Mouse (Mus musculus) MEL (cell line): ENCODE data around the gene Elmsan1. TPM values are rescaled to one million over a fixed set of nuclear protein-coding genes. Genes with fewer than 3 reads are reported as not detected.
"Not testable (repeated sequence)": the region's sequence is repeated elsewhere in the genome, so short reads cannot be mapped to it uniquely, and the experiment has no call there.

Experiments
- DNase-seq: peaks from one replicate; pipeline ENCODE4 v3.0.0; 2011; ENCODE audit warnings: low read depth, low spot score
- H3K27ac ChIP-seq: 2 replicates; pipeline ENCODE4 v1.5.1; 2012; ENCODE audit warnings: low read depth, mild to moderate bottlenecking, control low read depth, low read length, moderate library complexity; ENCODE audit not compliant: control insufficient read depth
- H3K27me3 ChIP-seq, 2 experiments: fragments of 150-350 bp in 1 of 2; sonication (generic) in 1 of 2; 2 replicates each; pipeline ENCODE4 v1.6.1; 2012; ENCODE audit warnings: low read length in 2 of 2, mild to moderate bottlenecking in 2 of 2, improper control_type of control experiment in 1 of 2, moderate library complexity in 1 of 2; ENCODE audit not compliant: insufficient read depth in 2 of 2, control insufficient read depth in 1 of 2
- H3K36me3 ChIP-seq, 2 experiments: 2 replicates each; pipeline ENCODE4 v1.6.1; 2012 to 2014; ENCODE audit warnings: low read length in 2 of 2, improper control_type of control experiment in 1 of 2, inconsistent platforms in 1 of 2, mild to moderate bottlenecking in 1 of 2; ENCODE audit not compliant: insufficient read depth in 2 of 2, control insufficient read depth in 1 of 2
- H3K4me1 ChIP-seq, 2 experiments: fragments of 150-350 bp in 1 of 2; sonication (generic) in 1 of 2; 2 replicates each; pipeline ENCODE4 v1.6.1; 2012; ENCODE audit warnings: low read length in 2 of 2, improper control_type of control experiment in 1 of 2, mild to moderate bottlenecking in 1 of 2; ENCODE audit not compliant: insufficient read depth in 2 of 2, control insufficient read depth in 1 of 2
- H3K4me3 ChIP-seq, 2 experiments: fragments of 150-350 bp in 1 of 2; sonication (generic) in 1 of 2; 2 replicates each; pipeline ENCODE4 v1.5.1; 2012; ENCODE audit warnings: low read depth in 2 of 2, low read length in 2 of 2, mild to moderate bottlenecking in 2 of 2, moderate library complexity in 2 of 2, control low read depth in 1 of 2, improper control_type of control experiment in 1 of 2; ENCODE audit not compliant: control insufficient read depth in 1 of 2, insufficient read depth in 1 of 2
- H3K79me2 ChIP-seq: 2 replicates; pipeline ENCODE4 v1.6.1; 2012; ENCODE audit warnings: mild to moderate bottlenecking, low read length, moderate library complexity; ENCODE audit not compliant: control insufficient read depth, poor library complexity, insufficient read depth
- H3K9ac ChIP-seq: 2 replicates; pipeline ENCODE4 v1.6.1; 2012; ENCODE audit warnings: low read depth, mild to moderate bottlenecking, control low read depth, low read length, moderate library complexity; ENCODE audit not compliant: control insufficient read depth, poor library complexity, severe bottlenecking
- H3K9me3 ChIP-seq: fragments of 150-350 bp; sonication (generic); replicated peaks from 2 replicates; pipeline ENCODE4 v1.6.1; 2012; ENCODE audit warnings: mild to moderate bottlenecking, low read length, improper control_type of control experiment, moderate library complexity; ENCODE audit not compliant: insufficient read depth
- BHLHE40 ChIP-seq: IDR thresholded peaks from 2 replicates; pipeline ENCODE4 v1.6.1; 2012; ENCODE audit warnings: low read depth, mild to moderate bottlenecking, inconsistent platforms, low read length, improper control_type of control experiment, borderline replicate concordance
- CHD2 ChIP-seq: IDR thresholded peaks from 2 replicates; pipeline ENCODE4 v1.6.1; 2011; ENCODE audit warnings: low read length, improper control_type of control experiment
- ETS1 ChIP-seq: IDR thresholded peaks from 2 replicates; pipeline ENCODE4 v1.6.1; 2012; ENCODE audit warnings: low read depth, mild to moderate bottlenecking, inconsistent platforms, low read length, improper control_type of control experiment, moderate library complexity
- GATA1 ChIP-seq: IDR thresholded peaks from 2 replicates; pipeline ENCODE4 v1.6.1; 2011; ENCODE audit warnings: low read depth, low read length, improper control_type of control experiment
- KAT2A ChIP-seq: conservative IDR thresholded peaks from 2 replicates; pipeline ENCODE4 v1.6.1; 2012; ENCODE audit warnings: low read depth, low read length, improper control_type of control experiment, inconsistent platforms
- MEF2A ChIP-seq: IDR thresholded peaks from 2 replicates; pipeline ENCODE4 v1.6.1; 2014; ENCODE audit warnings: low read depth, mild to moderate bottlenecking, inconsistent platforms, low read length, improper control_type of control experiment; ENCODE audit not compliant: poor library complexity, insufficient replicate concordance, severe bottlenecking; ENCODE audit errors: extremely low read depth
- MYC ChIP-seq: IDR thresholded peaks from 2 replicates; pipeline ENCODE4 v1.6.1; 2011; ENCODE audit warnings: low read depth, mild to moderate bottlenecking, low read length, improper control_type of control experiment, moderate library complexity
- NELFE ChIP-seq: IDR thresholded peaks from 2 replicates; pipeline ENCODE4 v1.6.1; 2011; ENCODE audit warnings: low read depth, low read length, improper control_type of control experiment
- POLR2A ChIP-seq, 2 experiments: IDR thresholded peaks; 2 replicates each; pipeline ENCODE4 v1.6.1; 2011 to 2012; ENCODE audit warnings: low read length in 2 of 2, mild to moderate bottlenecking in 2 of 2, control low read depth in 1 of 2, improper control_type of control experiment in 1 of 2, low read depth in 1 of 2, moderate library complexity in 1 of 2; ENCODE audit not compliant: control insufficient read depth in 1 of 2, insufficient read depth in 1 of 2, poor library complexity in 1 of 2
- RCOR1 ChIP-seq: IDR thresholded peaks from 2 replicates; pipeline ENCODE4 v1.6.1; 2012; ENCODE audit warnings: low read depth, mild to moderate bottlenecking, inconsistent platforms, low read length, improper control_type of control experiment
- SMC3 ChIP-seq: IDR thresholded peaks from 2 replicates; pipeline ENCODE4 v1.6.1; 2011; ENCODE audit warnings: low read depth, low read length, improper control_type of control experiment
- TAL1 ChIP-seq: IDR thresholded peaks from 2 replicates; pipeline ENCODE4 v1.6.1; 2012; ENCODE audit warnings: mild to moderate bottlenecking, inconsistent platforms, low read length, moderate library complexity, mixed read lengths
- TBP ChIP-seq: IDR thresholded peaks from 2 replicates; pipeline ENCODE4 v1.8.0; 2011; ENCODE audit warnings: low read depth, low read length, improper control_type of control experiment
- TCF12 ChIP-seq: IDR thresholded peaks from 2 replicates; pipeline ENCODE4 v1.6.1; 2014; ENCODE audit warnings: low read depth, mild to moderate bottlenecking, inconsistent platforms, low read length, improper control_type of control experiment, moderate library complexity
- USF2 ChIP-seq, 2 experiments: IDR thresholded peaks; 2 replicates each; pipeline ENCODE4 v1.6.1; 2011 to 2012; ENCODE audit warnings: improper control_type of control experiment in 2 of 2, low read length in 2 of 2, borderline replicate concordance in 1 of 2, inconsistent platforms in 1 of 2, low read depth in 1 of 2, mild to moderate bottlenecking in 1 of 2; ENCODE audit not compliant: insufficient read depth in 1 of 2
- ZC3H11A ChIP-seq: IDR thresholded peaks from 2 replicates; pipeline ENCODE4 v1.6.1; 2012; ENCODE audit warnings: low read depth, mild to moderate bottlenecking, inconsistent platforms, low read length, improper control_type of control experiment
- ZKSCAN1 ChIP-seq: IDR thresholded peaks from 2 replicates; pipeline ENCODE4 v1.6.1; 2012; ENCODE audit warnings: low read depth, mild to moderate bottlenecking, inconsistent platforms, low read length, improper control_type of control experiment, moderate library complexity
- ZMIZ1 ChIP-seq: IDR thresholded peaks from 2 replicates; pipeline ENCODE4 v1.6.1; 2012; ENCODE audit warnings: low read depth, mild to moderate bottlenecking, inconsistent platforms, low read length, improper control_type of control experiment, moderate library complexity
- polyA plus RNA-seq, 2 experiments: library from polyadenylated mRNA; stranded (reverse) in 1 of 2; unstranded in 1 of 2; fragments of >175 nt in 1 of 2; fragments of >200 nt in 1 of 2; gene quantifications; 2 replicates each; pipeline versions ENCODE4 v1.2.1 to v1.2.4; 2012; ENCODE audit warnings: low replicate concordance in 2 of 2, low read depth in 1 of 2; ENCODE audit not compliant: insufficient read length in 2 of 2, insufficient read depth in 1 of 2, missing spikeins in 1 of 2
- total RNA-seq: library from RNA; depleted of rRNA; stranded (reverse); fragments of 300-350 nt; gene quantifications from 2 replicates; pipeline ENCODE4 v1.2.3, GENCODE M21; 2012

Gene Elmsan1
- total and polyA plus RNA-seq, 3 experiments: 7.7 to 25.3 TPM; not detected in 1

DNA sequence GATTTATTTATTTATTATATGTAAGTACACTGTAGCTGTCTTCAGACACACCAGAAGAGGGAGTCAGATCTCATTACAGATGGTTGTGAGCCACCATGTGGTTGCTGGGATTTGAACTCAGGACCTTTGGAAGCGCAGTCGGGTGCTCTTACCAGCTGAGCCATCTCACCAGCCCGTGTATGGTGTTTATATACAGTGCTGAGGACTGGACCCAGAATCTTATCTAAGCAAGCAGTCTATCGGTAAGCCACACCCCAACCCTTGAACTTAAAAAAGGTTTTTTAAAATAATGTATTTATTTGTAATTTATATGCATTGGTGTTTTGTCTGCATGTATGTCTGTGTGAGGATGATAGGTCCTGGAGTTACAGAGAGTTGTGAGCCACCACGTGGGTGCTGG lies 18.4 kb upstream of the Elmsan1 start:
- H3K27ac ChIP-seq, H3K36me3 ChIP-seq, H3K27me3 ChIP-seq, H3K9ac ChIP-seq, H3K9me3 ChIP-seq, H3K79me2 ChIP-seq, H3K4me3 ChIP-seq, H3K4me1 ChIP-seq: not testable (repeated sequence)
- peak; percentile 96 for TF ChIP-seq TBP
- 0 out of 2 replicates have a peak, but pooled peaks have one; percentile 3 for TF ChIP-seq GATA1
- peak; percentile 48 for DNase-seq

DNA sequence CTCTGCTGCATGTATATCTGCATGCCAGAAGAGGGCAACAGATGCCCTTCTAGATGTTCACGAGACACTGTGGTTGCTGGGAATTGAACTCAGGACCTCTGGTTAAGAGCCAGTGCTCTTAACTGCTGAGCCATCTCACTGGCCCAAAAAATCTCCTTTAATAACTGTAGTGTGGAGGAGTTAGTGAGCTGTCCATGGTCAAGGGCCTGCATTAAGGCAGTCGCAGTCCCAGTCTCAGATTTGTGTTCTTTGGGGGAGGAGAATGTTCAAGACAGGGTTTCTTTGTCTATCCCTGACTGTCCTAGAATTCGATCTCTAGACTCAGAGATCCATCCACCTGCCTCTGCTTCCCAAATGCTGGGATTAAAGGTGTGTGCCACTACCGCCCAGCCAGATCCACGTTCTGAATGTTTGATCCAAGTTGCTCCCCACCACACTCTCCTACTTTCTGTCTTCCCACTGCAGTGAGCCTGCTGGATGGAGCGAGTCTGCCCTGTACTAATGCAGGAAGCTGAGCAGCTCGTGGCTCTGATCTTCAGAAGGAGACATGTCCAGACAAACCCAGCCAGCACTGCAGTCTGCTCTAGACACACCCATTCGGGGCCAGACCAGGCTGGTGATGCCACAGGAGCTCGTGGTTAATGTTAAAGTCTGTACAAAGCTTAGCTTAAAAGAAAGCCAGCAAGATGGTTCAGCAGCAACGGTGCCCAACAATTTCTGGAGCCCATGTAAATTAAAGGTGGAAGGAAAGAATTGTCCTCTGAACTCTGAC lies 17.5 kb upstream of the Elmsan1 start:
- Histone ChIP-seq H3K27me3 (peaks cover 0 to 3% of the 10 kb centered on the region in 2 experiments), H3K27ac (no peak overlapping the region), H3K9ac (no peak overlapping the region), H3K36me3 (0 out of 4 replicates have a peak, but pooled peaks cover 0 to 4% of the 10 kb centered on the region in 2 experiments), H3K9me3 (no peaks in the 10 kb centered on the region), H3K4me1 (peaks cover 0 to 5% of the 10 kb centered on the region in 2 experiments; a peak in 1 of 4 replicates), H3K79me2 (no peaks in the 10 kb centered on the region), H3K4me3 (no peak overlapping the region)
- DNase-seq: no peak
- TF ChIP-seq TBP: 0 out of 2 replicates have a peak, but pooled peaks have one; percentile 19
- no peak for TF ChIP-seq ETS1

DNA sequence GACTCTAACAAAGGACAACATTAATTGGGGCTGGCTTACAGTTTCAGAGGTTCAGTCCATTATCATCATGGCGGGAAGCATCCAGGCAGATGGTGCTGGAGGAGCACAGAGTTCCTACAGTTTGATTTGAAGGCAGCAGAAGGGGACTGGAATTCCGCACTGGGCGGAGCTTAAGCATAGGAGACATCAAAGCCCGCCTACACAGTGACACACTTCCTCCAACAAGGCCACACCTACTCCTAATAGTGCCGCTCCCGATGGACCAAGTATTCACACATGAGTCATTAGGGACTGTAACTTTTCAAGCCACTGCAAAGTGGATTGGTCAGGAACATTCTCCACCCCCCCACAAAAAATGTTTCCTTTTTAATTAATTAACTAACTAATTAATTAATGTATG lies 16.9 kb upstream of the Elmsan1 start:
- no peak for DNase-seq
- Histone ChIP-seq H3K4me1 (peaks cover 0 to 5% of the 10 kb centered on the region in 2 experiments; a peak in 1 of 4 replicates), H3K79me2 (no peaks in the 10 kb centered on the region), H3K36me3 (0 out of 4 replicates have a peak, but pooled peaks cover 0 to 4% of the 10 kb centered on the region in 2 experiments), H3K9ac (no peak overlapping the region), H3K9me3 (no peaks in the 10 kb centered on the region), H3K27ac (no peak overlapping the region), H3K4me3 (no peak overlapping the region), H3K27me3 (peaks cover 0 to 5% of the 10 kb centered on the region in 2 experiments)
- TF ChIP-seq USF2 (IDR thresholded peaks at IDR 0.05; ENCODE audit: borderline replicate concordance in 1 of 2, insufficient read depth in 1 of 2, low read depth in 1 of 2, low read length in 2 of 2) (no peak), TCF12 (no peak), MEF2A (no peak), ZC3H11A (no peak), KAT2A (no peak), BHLHE40 (no peak), RCOR1 (no peak), CHD2 (no peak), SMC3 (no peak), ETS1 (no peak), ZKSCAN1 (no peak), POLR2A (IDR thresholded peaks at IDR 0.05; ENCODE audit: control insufficient read depth in 1 of 2, insufficient read depth in 1 of 2, low read depth in 1 of 2, low read length in 2 of 2, poor library complexity in 1 of 2) (no peak), MYC (no peak), ZMIZ1 (no peak), TAL1 (no peak), GATA1 (no peak), NELFE (no peak)
